In genomic region chr12:3855762-3856501, GRCm38 (mm10) we compare ENCODE assay signal across 8 mouse cellular contexts. TPM values are rescaled to one million over a fixed set of nuclear protein-coding genes. Genes with fewer than 3 reads are reported as not detected.
DNase-seq lines count a peak whose midpoint lies in the region; ATAC-seq and TF ChIP-seq lines count a peak whose summit lies in the region.

No protein-coding gene starts in this region.

- H3K27me3 ChIP-seq in hindbrain, postnatal 0 days (ENCODE audit: insufficient read depth, low read length), result no peaks in the 10 kb centered on the region
- H3K27me3 ChIP-seq in midbrain, postnatal 0 days (ENCODE audit: insufficient read depth, low read length), result no peaks in the 10 kb centered on the region

- no peak for TF ChIP-seq POLR2A in brain, embryonic 14.5 days (IDR thresholded peaks at IDR 0.05; ENCODE audit: borderline replicate concordance, extremely low read depth, insufficient read depth, insufficient read length, poor library complexity, severe bottlenecking)

- no peak for TF ChIP-seq CTCF in brain, embryonic 14.5 days (IDR thresholded peaks at IDR 0.05; ENCODE audit: borderline replicate concordance, extremely low read depth, insufficient read depth, insufficient read length)
- no peak for TF ChIP-seq CTCF in hindbrain, postnatal 0 days (IDR thresholded peaks at IDR 0.05; ENCODE audit: low read depth)
- TF ChIP-seq CTCF in midbrain, postnatal 0 days (IDR thresholded peaks at IDR 0.05), result 0 out of 2 replicates have a peak, but pooled peaks have one; percentile 7

- no peak overlapping the region for H3K4me2 ChIP-seq in hindbrain, postnatal 0 days (ENCODE audit: low read depth, low read length)
- no peak overlapping the region for H3K4me2 ChIP-seq in midbrain, postnatal 0 days (ENCODE audit: low read depth, low read length, poor library complexity, severe bottlenecking)

- H3K9ac ChIP-seq in hindbrain, postnatal 0 days (replicated peaks; ENCODE audit: low read length), result no peak overlapping the region; the same call in 1 of the 2 replicates
- H3K9ac ChIP-seq in midbrain, postnatal 0 days (replicated peaks; ENCODE audit: low read length, poor library complexity, severe bottlenecking), result no peak overlapping the region; the same call in 1 of the 2 replicates

- peak overlapping the region; percentile 65 for H3K27ac ChIP-seq in hindbrain, postnatal 0 days
- H3K27ac ChIP-seq in midbrain, postnatal 0 days (ENCODE audit: low read depth, low read length), result peak overlapping the region; percentile 57

- WGBS in hindbrain, postnatal 0 days, result 43% methylated on average over 7 of the region's 7 CpGs
- WGBS in midbrain, postnatal 0 days, result 62% methylated on average over 7 of the region's 7 CpGs

- peak; percentile 42 for DNase-seq in embryo, embryonic 11 days
- DNase-seq in embryo, embryonic 10 days (ENCODE audit: low spot score), result no peak
- DNase-seq in brain, embryonic 14.5 days (ENCODE audit: low read depth), result peak; percentile 17
- peak; percentile 62 to 80 for DNase-seq in gastrocnemius, adult 8-10 months (ENCODE audit: low spot score in 2 of 2)
- peak; percentile 21 for DNase-seq in hindbrain, postnatal 0 days (ENCODE audit: low spot score)
- DNase-seq in liver, result peak; percentile 55
- no peak for DNase-seq in midbrain, postnatal 0 days (ENCODE audit: low spot score)
- peak; percentile 78 for DNase-seq in telencephalon, adult 2 months (ENCODE audit: low read depth, low spot score)

- no peak overlapping the region for H3K4me3 ChIP-seq in hindbrain, postnatal 0 days (ENCODE audit: low read length)
- H3K4me3 ChIP-seq in midbrain, postnatal 0 days (ENCODE audit: low read depth, low read length), result no peak overlapping the region

- peaks cover 3% of the 10 kb centered on the region; the same call in 1 of the 2 replicates for H3K4me1 ChIP-seq in hindbrain, postnatal 0 days (ENCODE audit: insufficient read depth, low read length)
- H3K4me1 ChIP-seq in midbrain, postnatal 0 days (ENCODE audit: insufficient read depth, low read length), result no peaks in the 10 kb centered on the region

- ATAC-seq in hindbrain, postnatal 0 days, result peak; percentile 55
- peak; percentile 24; the same call in 1 of the 2 replicates for ATAC-seq in midbrain, postnatal 0 days (ENCODE audit: low FRiP score)

- no peaks in the 10 kb centered on the region for H3K9me3 ChIP-seq in hindbrain, postnatal 0 days (ENCODE audit: low read length)
- H3K9me3 ChIP-seq in midbrain, postnatal 0 days (ENCODE audit: low read length), result no peaks in the 10 kb centered on the region

- no peaks in the 10 kb centered on the region; the same call in 1 of the 2 replicates for H3K36me3 ChIP-seq in hindbrain, postnatal 0 days (ENCODE audit: insufficient read depth, low read length)
- H3K36me3 ChIP-seq in midbrain, postnatal 0 days (ENCODE audit: insufficient read depth, low read length), result peaks cover 18% of the 10 kb centered on the region

RNA-seq across cellular contexts. Expression of gene Dnmt3a, which starts 50.1 kb away (rescaled TPM):
- polyA plus RNA-seq in brain, embryonic 14.5 days (2012; rRNA removed), result 36.2 and 54.8 TPM in 2 replicates
- total RNA-seq in gastrocnemius, adult 8-10 months (2022), result 10 to 100 TPM; 43.3 to 60.4 (median 52.8) TPM
- 81.8 and 90.3 TPM in 2 replicates for total RNA-seq in hindbrain, postnatal 0 days (2014; rRNA removed)
- 133 and 134 TPM in 2 replicates for polyA plus RNA-seq in hindbrain, postnatal 0 days (2015; fragmentation: Nextera tagmentation; extraction: Ambion mirVana)
- 88.5 and 101 TPM in 2 replicates for total RNA-seq in midbrain, postnatal 0 days (2014; rRNA removed)
- 106 and 130 TPM in 2 replicates for polyA plus RNA-seq in midbrain, postnatal 0 days (2015; fragmentation: Nextera tagmentation; extraction: Ambion mirVana)

Comparison
In these comparisons a context has a peak if more than half of its experiments do, and no peak if none do; other contexts are left out.
1. DNase-seq: peak in embryo, embryonic 11 days (single experiment), brain, embryonic 14.5 days (single experiment), gastrocnemius, adult 8-10 months (2 of 2), hindbrain, postnatal 0 days (single experiment), liver (single experiment) and telencephalon, adult 2 months (single experiment); none in embryo, embryonic 10 days (single experiment) and midbrain, postnatal 0 days (single experiment).